Mouse (Mus musculus) stomach, adult 2 months (tissue): ENCODE data around the gene Zfp3. TPM values are rescaled to one million over a fixed set of nuclear protein-coding genes. Genes with fewer than 3 reads are reported as not detected.

Source experiments
- polyA plus RNA-seq: library from polyadenylated mRNA; depleted of rRNA; stranded (reverse); fragments of >200 nt; gene quantifications from 2 replicates; pipeline ENCODE4 v1.2.3, GENCODE M21; 2012; rRNA removed

Zfp3 gene
- polyA plus RNA-seq, result 0.48 and 0.54 TPM in 2 replicates

DNA sequence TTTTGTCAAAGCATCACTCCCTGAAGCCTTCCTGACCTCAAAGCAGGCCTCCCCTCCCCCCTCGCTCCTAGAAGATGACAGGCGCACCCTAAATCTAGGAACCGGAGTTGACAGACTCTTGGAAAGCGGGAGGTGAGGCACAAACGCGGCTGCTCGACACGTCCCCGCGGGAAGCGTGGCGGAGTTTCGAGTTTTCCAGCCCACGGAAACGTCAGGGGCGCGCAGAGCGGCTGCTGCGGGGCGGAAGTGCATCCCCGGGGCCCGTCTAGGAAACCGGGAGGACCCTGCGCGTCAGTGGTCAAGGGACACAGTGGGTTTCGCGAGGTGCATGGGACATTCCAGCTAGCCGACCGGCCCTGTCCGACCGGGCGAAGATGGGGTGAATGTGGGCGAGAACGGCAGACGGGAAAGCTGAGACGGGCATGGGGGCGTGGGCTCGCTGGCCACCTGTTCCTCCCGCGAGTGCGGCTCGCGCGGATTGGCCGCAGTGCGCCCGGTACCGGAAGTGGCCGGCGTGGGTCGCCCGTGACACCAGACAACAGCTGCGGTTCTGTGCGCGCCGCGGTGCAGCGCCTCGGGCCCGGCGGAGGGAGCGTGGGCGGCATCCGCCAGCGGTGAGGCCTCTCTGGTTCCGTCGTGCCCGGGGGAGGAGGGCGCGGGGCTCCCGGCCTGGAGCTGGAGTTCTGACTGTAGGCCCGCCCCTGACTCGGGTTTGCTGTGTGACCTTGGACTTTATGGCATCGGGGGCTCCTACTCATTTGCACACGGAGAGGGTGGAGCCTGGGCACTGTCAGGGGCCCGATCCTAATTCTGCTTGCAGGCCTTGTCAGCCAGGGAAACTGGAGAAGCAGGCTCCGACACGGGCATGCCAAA lies at the start of gene Zfp3:
Gene Zfp3, plus strand, starts transcription at position 274 of the 873 bp plus-strand sequence.

DNA sequence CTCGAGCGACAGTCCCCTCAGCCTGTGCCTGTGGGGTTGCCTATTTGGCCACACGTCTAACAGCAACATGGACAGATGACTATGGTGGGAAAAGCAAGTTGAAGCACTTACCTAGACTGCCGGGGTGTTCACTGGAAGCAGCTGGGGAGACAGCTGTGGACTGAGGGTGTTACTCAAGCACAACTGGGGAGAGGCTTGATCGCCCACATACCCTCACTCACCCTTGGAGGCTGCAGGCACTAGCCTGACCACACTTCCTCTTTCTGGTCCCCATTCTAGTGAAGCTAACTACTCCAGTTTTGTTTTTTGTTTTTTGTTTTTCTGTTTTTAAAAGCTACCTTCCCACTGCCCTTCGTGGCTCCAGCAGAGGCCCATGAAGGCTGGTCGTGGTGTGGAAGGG lies 48.4 kb downstream of the Zfp3 start, which contains the start of gene Scimp:
Gene Scimp, minus strand, starts transcription at position 222 of the 400 bp plus-strand sequence.

Other genes starting within 250 kb of the Zfp3 start
- gene Vmo1, start 249.6 kb upstream of the Zfp3 start, polyA plus RNA-seq, result not detected in 2 replicates
- gene Gltpd2, start 245.0 kb upstream of the Zfp3 start, polyA plus RNA-seq, result 0.10 TPM in 1 of 2 replicates, not detected in the other
- 154 and 176 TPM in 2 replicates for gene Psmb6, start 238.8 kb upstream of the Zfp3 start, polyA plus RNA-seq
- not detected in 2 replicates for gene Gm40193, start 231.3 kb upstream of the Zfp3 start, polyA plus RNA-seq
- gene Pld2, start 224.1 kb upstream of the Zfp3 start, polyA plus RNA-seq, result 25.1 and 27.7 TPM in 2 replicates
- 57.1 and 69.6 TPM in 2 replicates for gene Mink1, start 201.3 kb upstream of the Zfp3 start, polyA plus RNA-seq
- gene 4930544D05Rik, start 148.4 kb upstream of the Zfp3 start, polyA plus RNA-seq, result not detected in 2 replicates
- gene Chrne, start 145.0 kb upstream of the Zfp3 start, polyA plus RNA-seq, result 0.42 TPM in 1 of 2 replicates, not detected in the other
- 0.05 and 0.16 TPM in 2 replicates for gene Gp1ba, start 125.1 kb upstream of the Zfp3 start, polyA plus RNA-seq
- gene Rnf167, start 117.0 kb upstream of the Zfp3 start, polyA plus RNA-seq, result 33.9 and 37.1 TPM in 2 replicates
- gene Slc25a11, start 116.7 kb upstream of the Zfp3 start, polyA plus RNA-seq, result 46.6 and 58.0 TPM in 2 replicates
- gene Pfn1, start 109.6 kb upstream of the Zfp3 start, polyA plus RNA-seq, result 1,547 and 3,714 TPM in 2 replicates
- gene Eno3, start 107.0 kb upstream of the Zfp3 start, polyA plus RNA-seq, result 17.5 and 26.2 TPM in 2 replicates
- gene Spag7, start 94.8 kb upstream of the Zfp3 start, polyA plus RNA-seq, result 8.1 and 8.5 TPM in 2 replicates
- gene Camta2, start 76.1 kb upstream of the Zfp3 start, polyA plus RNA-seq, result 17.7 and 19.8 TPM in 2 replicates
- 0.63 and 1.0 TPM in 2 replicates for gene Inca1, start 64.1 kb upstream of the Zfp3 start, polyA plus RNA-seq
- 42.2 and 58.4 TPM in 2 replicates for gene Kif1c, start 63.7 kb upstream of the Zfp3 start, polyA plus RNA-seq
- 0.06 and 0.09 TPM in 2 replicates for gene Scimp, start 48.4 kb downstream of the Zfp3 start, polyA plus RNA-seq
- gene Rabep1, start 80.6 kb downstream of the Zfp3 start, polyA plus RNA-seq, result 0.52 and 0.73 TPM in 2 replicates
- gene Nup88, start 205.8 kb downstream of the Zfp3 start, polyA plus RNA-seq, result 6.4 and 8.3 TPM in 2 replicates
- 5.0 and 7.4 TPM in 2 replicates for gene Rpain, start 206.0 kb downstream of the Zfp3 start, polyA plus RNA-seq
- gene C1qbp, start 218.8 kb downstream of the Zfp3 start, polyA plus RNA-seq, result 138 and 440 TPM in 2 replicates
- gene Dhx33, start 240.2 kb downstream of the Zfp3 start, polyA plus RNA-seq, result 3.2 and 7.0 TPM in 2 replicates